15 mouse cellular contexts compared by ENCODE assay signal in genomic region chr12:17225012-17225411, GRCm38 (mm10). TPM values are rescaled to one million over a fixed set of nuclear protein-coding genes. Genes with fewer than 3 reads are reported as not detected.
DNase-seq lines count a peak whose midpoint lies in the region; ATAC-seq and TF ChIP-seq lines count a peak whose summit lies in the region.
"Had no signal": no experiment of that assay in that cellular context is flagged by ENCODE, and none has a peak within 500 bp of the region (broad histone marks: within the 10 kb centered on the region; RNA-seq: fewer than 3 reads in every experiment).

No protein-coding gene starts in this region.

- no peaks in the 10 kb centered on the region for H3K27me3 ChIP-seq in midbrain, embryonic 11.5 days (ENCODE audit: control insufficient read depth, insufficient read depth, low read length)
- no peaks in the 10 kb centered on the region for H3K27me3 ChIP-seq in midbrain, embryonic 14.5 days (ENCODE audit: control insufficient read depth, insufficient read depth, low read length)
- H3K27me3 ChIP-seq: hindbrain, embryonic 12.5 days; liver, embryonic 15.5 days; Patski had no signal

- no peak for TF ChIP-seq POLR2A in brain, embryonic 14.5 days (IDR thresholded peaks at IDR 0.05; ENCODE audit: borderline replicate concordance, extremely low read depth, insufficient read depth, insufficient read length, poor library complexity, severe bottlenecking)

- no peak for TF ChIP-seq CTCF in brain, embryonic 14.5 days (IDR thresholded peaks at IDR 0.05; ENCODE audit: borderline replicate concordance, extremely low read depth, insufficient read depth, insufficient read length)

- intact Hi-C loops in left cerebral cortex, postnatal 36 days (cut with DNase I), result no loop called here

- no peak overlapping the region for H3K27ac ChIP-seq in midbrain, embryonic 11.5 days (ENCODE audit: low read depth, low read length)
- H3K27ac ChIP-seq in midbrain, embryonic 14.5 days (replicated peaks; ENCODE audit: low read depth, low read length), result no peak overlapping the region
- H3K27ac ChIP-seq: hindbrain, embryonic 12.5 days; liver, embryonic 15.5 days had no signal

- H3K4me2 ChIP-seq in midbrain, embryonic 11.5 days, result no peak overlapping the region
- no peak overlapping the region for H3K4me2 ChIP-seq in midbrain, embryonic 14.5 days (ENCODE audit: low read length)
- H3K4me2 ChIP-seq: hindbrain, embryonic 12.5 days; liver, embryonic 15.5 days had no signal

- DNase-seq in midbrain, embryonic 11.5 days (ENCODE audit: low spot score, missing footprints), result peak; percentile 26
- no peak for DNase-seq in midbrain, embryonic 14.5 days
- DNase-seq in brain, embryonic 14.5 days (ENCODE audit: low read depth), result peak; percentile 22
- peak; percentile 91 to 93 for DNase-seq in cerebellum, postnatal 25 days
- no peak for DNase-seq in left cerebral cortex, postnatal 36 days (ENCODE audit: low spot score in 2 of 2)
- DNase-seq in spleen, postnatal 4 days (ENCODE audit: low spot score in 2 of 2), result no peak
- no peak for DNase-seq in ovary, adult 18-20 months (ENCODE audit: low spot score)
- DNase-seq: forebrain, postnatal 0 days; lung, postnatal 4 days; thymus, postnatal 36 days had no signal

- no peak for ATAC-seq in midbrain, embryonic 11.5 days (ENCODE audit: low FRiP score)
- no peak for ATAC-seq in midbrain, embryonic 14.5 days (ENCODE audit: low FRiP score, low TSS enrichment)
- ATAC-seq: forebrain, postnatal 0 days; Patski had no signal

- no peaks in the 10 kb centered on the region for H3K4me1 ChIP-seq in midbrain, embryonic 11.5 days (ENCODE audit: control insufficient read depth, insufficient read depth, low read length)
- H3K4me1 ChIP-seq in midbrain, embryonic 14.5 days (ENCODE audit: control insufficient read depth, insufficient read depth, low read length), result no peaks in the 10 kb centered on the region
- H3K4me1 ChIP-seq: liver, embryonic 15.5 days had no signal

- 86% methylated on average over 5 of the region's 5 CpGs for WGBS in midbrain, embryonic 11.5 days
- WGBS in midbrain, embryonic 14.5 days, result 84% methylated on average over 5 of the region's 5 CpGs

- no peak overlapping the region for H3K4me3 ChIP-seq in midbrain, embryonic 11.5 days (ENCODE audit: low read depth, low read length)
- H3K4me3 ChIP-seq in midbrain, embryonic 14.5 days (replicated peaks; ENCODE audit: low read depth, low read length), result no peak overlapping the region
- H3K4me3 ChIP-seq: hindbrain, embryonic 12.5 days; liver, embryonic 15.5 days had no signal

- no peaks in the 10 kb centered on the region for H3K9me3 ChIP-seq in midbrain, embryonic 11.5 days (ENCODE audit: control insufficient read depth, low read length)
- H3K9me3 ChIP-seq in midbrain, embryonic 14.5 days (ENCODE audit: control insufficient read depth, low read length), result no peaks in the 10 kb centered on the region
- H3K9me3 ChIP-seq: hindbrain, embryonic 12.5 days; liver, embryonic 15.5 days had no signal

- no peaks in the 10 kb centered on the region for H3K36me3 ChIP-seq in midbrain, embryonic 11.5 days (ENCODE audit: control insufficient read depth, insufficient read depth, low read length)
- no peaks in the 10 kb centered on the region for H3K36me3 ChIP-seq in midbrain, embryonic 14.5 days (ENCODE audit: control insufficient read depth, insufficient read depth, low read length)
- H3K36me3 ChIP-seq: hindbrain, embryonic 12.5 days; liver, embryonic 15.5 days had no signal

- no peak overlapping the region for H3K9ac ChIP-seq in midbrain, embryonic 11.5 days (ENCODE audit: low read length)
- no peak overlapping the region for H3K9ac ChIP-seq in midbrain, embryonic 14.5 days (replicated peaks; ENCODE audit: low read length)
- H3K9ac ChIP-seq: forebrain, postnatal 0 days; hindbrain, embryonic 12.5 days; liver, embryonic 15.5 days had no signal

RNA-seq across cellular contexts. Expression of gene Pdia6, which starts 41.3 kb away (rescaled TPM):
- 540 TPM in 2 replicates for polyA plus RNA-seq in midbrain, embryonic 11.5 days (2014; fragmentation: Nextera tagmentation; extraction: Ambion mirVana)
- 223 and 282 TPM in 2 replicates for polyA plus RNA-seq in midbrain, embryonic 14.5 days (2014; fragmentation: Nextera tagmentation; extraction: Ambion mirVana)
- 178 and 194 TPM in 2 replicates for polyA plus RNA-seq in brain, embryonic 14.5 days (2012; rRNA removed)
- 100 to 1,000 TPM; 104 to 150 TPM for total RNA-seq in left cerebral cortex, postnatal 36 days (2021)

RNA-seq across cellular contexts. Expression of gene Kcnf1, which starts 48.3 kb away (rescaled TPM):
- 0.31 and 0.54 TPM in 2 replicates for polyA plus RNA-seq in midbrain, embryonic 11.5 days (2014; fragmentation: Nextera tagmentation; extraction: Ambion mirVana)
- 2.1 and 2.3 TPM in 2 replicates for polyA plus RNA-seq in midbrain, embryonic 14.5 days (2014; fragmentation: Nextera tagmentation; extraction: Ambion mirVana)
- polyA plus RNA-seq in brain, embryonic 14.5 days (2012; rRNA removed), result 5.4 and 6.4 TPM in 2 replicates
- 100 to 1,000 TPM; 102 to 115 TPM for total RNA-seq in left cerebral cortex, postnatal 36 days (2021)
- total RNA-seq: heart, adult 8-10 months; monocyte, adult 5-6 weeks had no signal

Comparison
In these comparisons a context has a peak if more than half of its experiments do, and no peak if none do; other contexts are left out.
1. DNase-seq: peak in midbrain, embryonic 11.5 days (single experiment), brain, embryonic 14.5 days (single experiment) and cerebellum, postnatal 25 days (2 of 2); none in midbrain, embryonic 14.5 days (single experiment), left cerebral cortex, postnatal 36 days (0 of 2), spleen, postnatal 4 days (0 of 2) and ovary, adult 18-20 months (single experiment).